Mouse (Mus musculus) kidney, embryonic 16.5 days (tissue): Measurements from ENCODE around the gene Mfap3. TPM values are rescaled to one million over a fixed set of nuclear protein-coding genes. Genes with fewer than 3 reads are reported as not detected.

Source experiments
- ATAC-seq: fragments of 200-750 bp; cut with Nextera tagmentation; 2 replicates; pipeline ENCODE4 v1.8.0; 2017; ENCODE audit warnings: moderate TSS enrichment; ENCODE audit not compliant: low FRiP score, low TSS enrichment
- H3K27ac ChIP-seq: fragments of 300-500 bp; sonication (generic); 2 replicates; pipeline ENCODE4 v1.5.1; 2014; ENCODE audit warnings: low read length
- H3K27me3 ChIP-seq: fragments of 300-500 bp; sonication (generic); 2 replicates; pipeline ENCODE4 v1.6.1; 2014; ENCODE audit warnings: low read length, control low read depth, mixed read lengths; ENCODE audit not compliant: insufficient read depth
- H3K36me3 ChIP-seq: fragments of 300-500 bp; sonication (generic); 2 replicates; pipeline ENCODE4 v1.6.1; 2014; ENCODE audit warnings: low read length, control low read depth, mixed read lengths; ENCODE audit not compliant: insufficient read depth
- H3K4me1 ChIP-seq: fragments of 300-500 bp; sonication (generic); 2 replicates; pipeline ENCODE4 v1.6.1; 2014; ENCODE audit warnings: low read length, control low read depth, mixed read lengths; ENCODE audit not compliant: insufficient read depth
- H3K4me2 ChIP-seq: fragments of 300-500 bp; sonication (generic); replicated peaks from 2 replicates; pipeline ENCODE4 v1.6.1; 2014; ENCODE audit warnings: low read depth, low read length
- H3K4me3 ChIP-seq: fragments of 300-500 bp; sonication (generic); 2 replicates; pipeline ENCODE4 v1.5.1; 2014; ENCODE audit warnings: mild to moderate bottlenecking, low read length
- H3K9ac ChIP-seq: fragments of 300-500 bp; sonication (generic); replicated peaks from 2 replicates; pipeline ENCODE4 v1.6.1; 2014; ENCODE audit warnings: low read length
- H3K9me3 ChIP-seq: fragments of 300-500 bp; sonication (generic); 2 replicates; pipeline ENCODE4 v1.6.1; 2016; ENCODE audit warnings: low read length, control low read depth
- WGBS: fragments of 180-500 bp; shearing (Covaris S2); extraction: QIAGEN DNeasy Blood & Tissue Kit; methylation state at CpG from one replicate; pipeline ENCODE4 v1.1.7; 2014; 5-methylcytosine and 5-hydroxymethylcytosine counted together
- polyA plus RNA-seq: library from polyadenylated mRNA; unstranded; fragments of >200 nt; fragmentation: Nextera tagmentation; extraction: Ambion mirVana; gene quantifications from 2 replicates; pipeline ENCODE4 v1.2.1, GENCODE M21; 2015

Mfap3 gene
- polyA plus RNA-seq, 1 experiment from 2014 or later: 51.3 TPM

- no peak for ATAC-seq
These were observed 20.2 kb upstream of the Mfap3 start for GRCm38 (mm10) chr11:57498215-57498614.

GRCm38 (mm10) chr11:57503155-57503554 is 15.3 kb upstream of the Mfap3 start:
- 94% methylated on average over 5 of the region's 5 CpGs for WGBS
- ATAC-seq: no peak
- Histone ChIP-seq H3K9ac (no peak overlapping the region), H3K4me3 (no peak overlapping the region), H3K36me3 (peaks cover 56% of the 10 kb centered on the region), H3K9me3 (no peaks in the 10 kb centered on the region), H3K27me3 (no peaks in the 10 kb centered on the region), H3K27ac (no peak overlapping the region), H3K4me2 (no peak overlapping the region), H3K4me1 (no peaks in the 10 kb centered on the region)

More at GRCm38 (mm10) chr11:57498215-57498614, 20.2 kb upstream of the Mfap3 start:
- H3K27me3 ChIP-seq: no peaks in the 10 kb centered on the region
- WGBS: 94% methylated on average over 5 of the region's 5 CpGs
- no peak overlapping the region for H3K27ac ChIP-seq
- H3K4me2 ChIP-seq: no peak overlapping the region
- no peak overlapping the region for H3K4me3 ChIP-seq
- H3K9ac ChIP-seq: no peak overlapping the region
- peaks cover 42% of the 10 kb centered on the region for H3K36me3 ChIP-seq
- H3K4me1 ChIP-seq: no peaks in the 10 kb centered on the region
- H3K9me3 ChIP-seq: no peaks in the 10 kb centered on the region

- no peak for ATAC-seq
- Histone ChIP-seq H3K4me2 (no peak overlapping the region), H3K4me1 (no peaks in the 10 kb centered on the region), H3K4me3 (no peak overlapping the region), H3K36me3 (peaks cover 51% of the 10 kb centered on the region), H3K9me3 (no peaks in the 10 kb centered on the region), H3K27ac (no peak overlapping the region), H3K27me3 (no peaks in the 10 kb centered on the region), H3K9ac (no peak overlapping the region)
- WGBS: 50% methylated on average over 6 of the region's 6 CpGs
These were observed 11.6 kb upstream of the Mfap3 start for GRCm38 (mm10) chr11:57506899-57507298.

DNA sequence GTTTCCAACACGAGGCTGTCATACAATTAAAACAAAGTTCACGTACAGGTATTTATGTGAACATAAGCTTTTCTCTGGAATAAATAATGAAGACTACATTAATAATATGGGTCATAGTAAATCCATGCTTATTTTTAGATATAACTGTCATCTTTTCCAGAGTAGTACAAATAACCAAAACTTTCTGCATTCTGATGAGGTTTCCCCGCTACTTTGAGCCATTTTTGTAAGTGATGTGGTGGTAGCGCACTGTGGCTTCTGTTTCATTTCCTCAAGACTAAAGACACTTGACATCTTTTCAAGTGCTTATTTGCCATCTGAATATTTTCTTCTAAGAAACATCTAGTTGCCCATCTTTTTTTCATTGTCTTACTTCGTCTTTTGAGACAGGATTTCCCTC is 3.2 kb upstream of the Mfap3 start:
- ATAC-seq: no peak

GRCm38 (mm10) chr11:57516946-57517441 is 1.5 kb upstream of the Mfap3 start:
- ATAC-seq: no peak
- no peaks in the 10 kb centered on the region for H3K27me3 ChIP-seq
- H3K4me1 ChIP-seq: peaks cover 16% of the 10 kb centered on the region
- no peak overlapping the region for H3K9ac ChIP-seq
- no peak overlapping the region for H3K4me3 ChIP-seq
- 0 out of 2 replicates have a peak overlapping the region, but pooled peaks have one; percentile 75 for H3K4me2 ChIP-seq
- no peaks in the 10 kb centered on the region for H3K9me3 ChIP-seq
- 33% methylated on average over 5 of the region's 5 CpGs for WGBS
- H3K36me3 ChIP-seq: peaks cover 9% of the 10 kb centered on the region
- H3K27ac ChIP-seq: no peak overlapping the region

More for the DNA sequence above, 3.2 kb upstream of the Mfap3 start:
- WGBS: 91% methylated on average over 5 of the region's 5 CpGs
- no peak overlapping the region for H3K27ac ChIP-seq
- H3K27me3 ChIP-seq: no peaks in the 10 kb centered on the region
- H3K4me3 ChIP-seq: no peak overlapping the region
- peaks cover 16% of the 10 kb centered on the region for H3K4me1 ChIP-seq
- H3K36me3 ChIP-seq: peaks cover 17% of the 10 kb centered on the region
- H3K4me2 ChIP-seq: no peak overlapping the region
- H3K9ac ChIP-seq: no peak overlapping the region
- no peaks in the 10 kb centered on the region for H3K9me3 ChIP-seq

DNA sequence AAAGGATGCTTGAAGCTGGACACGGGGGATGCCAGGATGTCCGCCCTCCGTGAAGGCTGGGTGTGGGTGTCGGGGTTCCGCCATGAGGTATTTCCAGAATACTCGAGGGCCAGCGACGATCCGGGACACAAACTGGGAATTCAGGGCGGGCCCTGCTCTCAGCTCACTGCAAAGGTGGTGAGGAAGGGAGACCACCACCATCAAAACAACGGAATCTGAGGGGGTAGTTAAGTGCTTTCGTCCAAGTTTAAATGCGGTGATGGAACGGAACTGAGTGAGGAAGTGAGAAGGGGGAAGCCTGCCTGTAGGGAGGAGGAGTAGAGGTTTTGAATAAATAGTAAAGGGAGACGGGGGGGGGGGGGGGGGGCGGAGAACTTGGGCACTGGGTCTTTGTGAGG is 286 bp downstream of the Mfap3 start:
- Histone ChIP-seq H3K9ac (peak overlapping the region; percentile 79), H3K36me3 (no peaks in the 10 kb centered on the region), H3K9me3 (no peaks in the 10 kb centered on the region), H3K27ac (peak overlapping the region; percentile 39; the same call in 1 of the 2 replicates), H3K4me2 (peak overlapping the region; percentile 64), H3K27me3 (no peaks in the 10 kb centered on the region), H3K4me1 (peaks cover 16% of the 10 kb centered on the region), H3K4me3 (peak overlapping the region; percentile 69)
- WGBS: under 1% methylated on average over 16 of the region's 16 CpGs
- no peak for ATAC-seq

DNA sequence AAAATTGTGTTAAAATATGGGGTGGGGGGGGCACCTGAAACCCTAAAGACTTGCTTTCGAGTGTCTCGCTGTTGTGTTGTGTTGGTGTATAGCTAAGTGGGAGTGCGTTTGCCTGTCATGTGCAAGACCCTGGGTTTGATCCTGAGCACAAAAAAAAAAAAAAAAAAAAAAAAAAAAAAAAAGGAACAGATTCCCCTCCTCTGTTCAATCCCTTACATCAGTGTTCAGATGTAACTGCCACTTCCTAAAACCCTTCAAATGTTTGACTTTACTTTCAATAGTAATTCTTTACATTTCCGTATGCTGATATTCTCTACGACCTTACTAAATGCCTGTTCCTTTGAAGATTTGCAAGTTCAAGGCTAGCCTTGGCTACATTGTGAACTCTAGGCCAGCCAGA is 840 bp downstream of the Mfap3 start:
- ATAC-seq: no peak
- WGBS: 63% methylated on average over 5 of the region's 5 CpGs
- no peaks in the 10 kb centered on the region for H3K36me3 ChIP-seq

GRCm38 (mm10) chr11:57521206-57521605 is 2.7 kb downstream of the Mfap3 start:
- Histone ChIP-seq H3K9ac (no peak overlapping the region), H3K36me3 (no peaks in the 10 kb centered on the region), H3K27me3 (no peaks in the 10 kb centered on the region), H3K9me3 (no peaks in the 10 kb centered on the region), H3K4me3 (no peak overlapping the region), H3K4me2 (no peak overlapping the region), H3K27ac (no peak overlapping the region), H3K4me1 (peaks cover 20% of the 10 kb centered on the region)
- ATAC-seq: no peak
- WGBS: 98% methylated on average over 3 of the region's 3 CpGs

More for the DNA sequence above, 840 bp downstream of the Mfap3 start:
- Histone ChIP-seq H3K9ac (peak overlapping the region; percentile 79), H3K27ac (no peak overlapping the region), H3K4me3 (peak overlapping the region; percentile 69), H3K4me2 (peak overlapping the region; percentile 64), H3K9me3 (no peaks in the 10 kb centered on the region), H3K4me1 (peaks cover 16% of the 10 kb centered on the region), H3K27me3 (no peaks in the 10 kb centered on the region)

DNA sequence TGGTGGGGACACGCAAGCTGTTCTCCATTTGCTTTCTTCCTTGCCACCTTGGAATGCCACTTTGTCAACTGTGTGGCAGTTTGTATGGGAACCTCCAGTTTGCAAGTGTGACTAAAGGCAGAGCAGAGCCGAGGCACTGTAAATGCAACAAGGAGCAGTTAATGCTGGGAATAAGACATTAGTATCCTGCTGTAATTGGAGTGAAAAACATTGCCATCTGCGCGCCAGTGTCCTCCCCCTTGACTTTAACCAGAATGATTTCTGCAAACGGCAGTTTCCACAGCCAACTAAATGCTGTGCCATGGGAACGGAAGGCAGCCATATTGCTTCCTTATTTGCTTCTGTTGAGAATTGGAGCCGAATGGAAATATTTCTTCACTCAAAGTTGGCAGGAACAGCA is 3.6 kb downstream of the Mfap3 start:
- Histone ChIP-seq H3K9me3 (no peaks in the 10 kb centered on the region), H3K27ac (no peak overlapping the region), H3K9ac (no peak overlapping the region), H3K36me3 (no peaks in the 10 kb centered on the region), H3K4me1 (peaks cover 17% of the 10 kb centered on the region), H3K4me3 (no peak overlapping the region), H3K4me2 (no peak overlapping the region), H3K27me3 (no peaks in the 10 kb centered on the region)
- WGBS: 87% methylated on average over 7 of the region's 7 CpGs
- no peak for ATAC-seq

- Histone ChIP-seq H3K27me3 (no peaks in the 10 kb centered on the region), H3K9ac (no peak overlapping the region), H3K4me3 (no peak overlapping the region), H3K4me2 (no peak overlapping the region), H3K36me3 (no peaks in the 10 kb centered on the region), H3K27ac (no peak overlapping the region), H3K4me1 (peaks cover 10% of the 10 kb centered on the region), H3K9me3 (no peaks in the 10 kb centered on the region)
- WGBS: 89% methylated on average over 3 of the region's 3 CpGs
- ATAC-seq: no peak
These were observed 5.0 kb downstream of the Mfap3 start for GRCm38 (mm10) chr11:57523418-57523817.
